ENCODE assay signal across 21 mouse cellular contexts in the genomic region with DNA sequence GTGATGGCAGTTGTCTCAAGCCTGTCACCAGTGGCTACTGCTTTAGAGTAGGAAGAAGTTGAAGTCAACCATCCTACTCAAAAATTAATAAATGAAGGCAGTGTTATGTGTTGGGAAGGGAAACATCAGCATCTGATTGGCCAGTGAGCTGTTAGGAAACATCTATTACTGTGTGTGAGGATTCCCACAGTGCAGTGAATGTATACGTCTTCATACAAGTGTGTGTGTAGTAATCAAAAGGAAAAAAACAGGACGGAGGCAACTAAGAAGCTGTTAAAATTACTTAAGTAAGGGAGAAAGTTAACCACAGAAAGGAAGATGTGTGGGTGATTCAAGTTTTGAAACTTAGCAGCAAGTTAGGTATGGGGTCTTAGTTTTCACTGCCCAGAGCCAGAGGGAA.
DNase-seq lines count a peak whose midpoint lies in the region; TF ChIP-seq lines count a peak whose summit lies in the region.
"Had no signal": no experiment of that assay in that cellular context is flagged by ENCODE, and none has a peak within 500 bp of the region (broad histone marks: within the 10 kb centered on the region; RNA-seq: fewer than 3 reads in every experiment).

No protein-coding gene starts in this region.

- H3K4me1 ChIP-seq in heart, adult 2 months (ENCODE audit: control insufficient read depth, insufficient read depth, low read length): peaks cover 21% of the 10 kb centered on the region
- H3K4me1 ChIP-seq: embryonic facial prominence, embryonic 12.5 days; forebrain, embryonic 13.5 days; forebrain, embryonic 15.5 days had no signal

- H3K79me2 ChIP-seq in heart, adult 2 months (replicated peaks; ENCODE audit: control insufficient read depth, insufficient read depth, low read length): no peaks in the 10 kb centered on the region

- no peak for DNase-seq in gastrocnemius, adult 2 months
- DNase-seq in gastrocnemius, adult 8-10 months (ENCODE audit: low spot score in 2 of 2): no peak
- no peak for DNase-seq in heart, adult 2 months
- no peak for DNase-seq in heart, adult 9 months (ENCODE audit: low spot score in 2 of 2)
- no peak for DNase-seq in frontal cortex, postnatal 10 days (ENCODE audit: low spot score in 2 of 2)
- DNase-seq: adrenal gland, adult 8-10 months; adrenal gland, postnatal 14 days; adrenal gland, postnatal 36 days; B cell, adult 2 months; cerebellum, adult 11-12 months; cerebellum, adult 2 months; cerebellum, adult 9-10 months; cerebellum, postnatal 10 days; cerebellum, postnatal 25 days had no signal

- no peaks in the 10 kb centered on the region for H3K27me3 ChIP-seq in heart, adult 2 months (ENCODE audit: control insufficient read depth, insufficient read depth, low read length)
- H3K27me3 ChIP-seq: CH12.LX; embryonic facial prominence, embryonic 12.5 days; forebrain, embryonic 13.5 days; forebrain, embryonic 15.5 days; Patski had no signal

- no peak overlapping the region for H3K4me3 ChIP-seq in gastrocnemius, adult 2 months
- no peak overlapping the region for H3K4me3 ChIP-seq in heart, adult 2 months
- H3K4me3 ChIP-seq: embryonic facial prominence, embryonic 10.5 days; embryonic facial prominence, embryonic 12.5 days; forebrain, embryonic 13.5 days; forebrain, embryonic 15.5 days had no signal

- H3K9ac ChIP-seq in heart, adult 2 months (ENCODE audit: low read depth, low read length): no peak overlapping the region
- H3K9ac ChIP-seq: embryonic facial prominence, embryonic 12.5 days; forebrain, embryonic 13.5 days; forebrain, embryonic 15.5 days had no signal

- no peak for TF ChIP-seq CTCF in gastrocnemius, adult 2 months (IDR thresholded peaks at IDR 0.05)
- TF ChIP-seq CTCF in heart, adult 2 months (IDR thresholded peaks at IDR 0.05): no peak

- intact Hi-C loops in gastrocnemius, adult 2 months (cut with DNase I): no loop called here
- intact Hi-C loops in heart, adult 2 months (cut with DNase I): loop anchor here (5.0 kb wide), 1 partner anchor 130 kb away; no protein-coding TSS in a partner anchor

- no peak for TF ChIP-seq POLR2A in heart, adult 2 months (IDR thresholded peaks at IDR 0.05; ENCODE audit: insufficient read depth, low read depth, low read length)

- peak overlapping the region; percentile 21; the same call in 1 of the 2 replicates for H3K27ac ChIP-seq in gastrocnemius, adult 2 months
- peak overlapping the region; percentile 77; the same call in 1 of the 2 replicates for H3K27ac ChIP-seq in heart, adult 2 months
- H3K27ac ChIP-seq: embryonic facial prominence, embryonic 10.5 days; embryonic facial prominence, embryonic 12.5 days; forebrain, embryonic 13.5 days; forebrain, embryonic 15.5 days had no signal

- 93% methylated on average over 2 of the region's 2 CpGs for WGBS in heart, adult 2 months

- no peak for TF ChIP-seq EP300 in heart, adult 2 months (IDR thresholded peaks at IDR 0.05; ENCODE audit: insufficient read depth, low read depth, low read length)

- peaks cover 31% of the 10 kb centered on the region for H3K36me3 ChIP-seq in heart, adult 2 months (ENCODE audit: control insufficient read depth, insufficient read depth, low read length)
- H3K36me3 ChIP-seq: embryonic facial prominence, embryonic 10.5 days; embryonic facial prominence, embryonic 12.5 days; forebrain, embryonic 15.5 days; G1E had no signal
